ENCODE assay signal across 10 mouse cellular contexts in genomic region chr19:32325100-32325768, GRCm38 (mm10).
DNase-seq lines count a peak whose midpoint lies in the region; ATAC-seq lines count a peak whose summit lies in the region.
"Had no signal": no experiment of that assay in that cellular context is flagged by ENCODE, and none has a peak within 500 bp of the region (broad histone marks: within the 10 kb centered on the region; RNA-seq: fewer than 3 reads in every experiment).

No protein-coding gene starts in this region.

- peaks cover 75% of the 10 kb centered on the region for H3K4me1 ChIP-seq in embryonic facial prominence, embryonic 10.5 days
- peaks cover 9% of the 10 kb centered on the region; the same call in 1 of the 2 replicates for H3K4me1 ChIP-seq in midbrain, embryonic 16.5 days (ENCODE audit: control insufficient read depth, insufficient read depth, low read length)
- H3K4me1 ChIP-seq in neural tube, embryonic 15.5 days: peaks cover 24% of the 10 kb centered on the region

- no peak overlapping the region for H3K4me3 ChIP-seq in embryonic facial prominence, embryonic 10.5 days
- H3K4me3 ChIP-seq in midbrain, embryonic 16.5 days (ENCODE audit: low read depth, low read length): no peak overlapping the region
- no peak overlapping the region for H3K4me3 ChIP-seq in neural tube, embryonic 15.5 days (replicated peaks)

- no peaks in the 10 kb centered on the region for H3K36me3 ChIP-seq in embryonic facial prominence, embryonic 10.5 days (replicated peaks)
- H3K36me3 ChIP-seq in midbrain, embryonic 16.5 days (ENCODE audit: control insufficient read depth, insufficient read depth, low read length): no peaks in the 10 kb centered on the region
- H3K36me3 ChIP-seq in neural tube, embryonic 15.5 days: no peaks in the 10 kb centered on the region

- peak; percentile 26 to 37 for DNase-seq in spleen, adult 18-20 months
- no peak for DNase-seq in spleen, postnatal 4 days (ENCODE audit: low spot score in 2 of 2)
- DNase-seq in embryonic facial prominence, embryonic 10.5 days (ENCODE audit: low spot score): peak; percentile 37
- DNase-seq in kidney, adult 9 months: peak; percentile 85
- DNase-seq: right cerebral cortex, postnatal 14 days had no signal

- H3K27me3 ChIP-seq in embryonic facial prominence, embryonic 10.5 days (replicated peaks; ENCODE audit: low read depth, poor library complexity, severe bottlenecking): no peaks in the 10 kb centered on the region
- no peaks in the 10 kb centered on the region for H3K27me3 ChIP-seq in midbrain, embryonic 16.5 days (ENCODE audit: control insufficient read depth, insufficient read depth, low read depth, low read length)
- H3K27me3 ChIP-seq in neural tube, embryonic 15.5 days (replicated peaks): no peaks in the 10 kb centered on the region
- H3K27me3 ChIP-seq: Patski had no signal

- H3K4me2 ChIP-seq in midbrain, embryonic 16.5 days (ENCODE audit: low read length): no peak overlapping the region
- H3K4me2 ChIP-seq in neural tube, embryonic 15.5 days: no peak overlapping the region
- H3K4me2 ChIP-seq: liver, embryonic 11.5 days had no signal

- no peaks in the 10 kb centered on the region for H3K9me3 ChIP-seq in embryonic facial prominence, embryonic 10.5 days
- no peaks in the 10 kb centered on the region for H3K9me3 ChIP-seq in midbrain, embryonic 16.5 days (replicated peaks; ENCODE audit: control insufficient read depth, low read length, poor library complexity, severe bottlenecking)
- no peaks in the 10 kb centered on the region for H3K9me3 ChIP-seq in neural tube, embryonic 15.5 days (replicated peaks)

- 0 out of 2 replicates have a peak, but pooled peaks have one; percentile 27 for ATAC-seq in megakaryocyte progenitor cell, adult 5-6 weeks (replicated peaks; ENCODE audit: poor library complexity)
- ATAC-seq in midbrain, embryonic 16.5 days: no peak
- no peak for ATAC-seq in neural tube, embryonic 15.5 days (ENCODE audit: low FRiP score)
- ATAC-seq: Patski had no signal

- H3K27ac ChIP-seq in embryonic facial prominence, embryonic 10.5 days (replicated peaks): peak overlapping the region; percentile 44; the same call in 1 of the 2 replicates
- H3K27ac ChIP-seq in midbrain, embryonic 16.5 days (ENCODE audit: low read length): no peak overlapping the region
- H3K27ac ChIP-seq in neural tube, embryonic 15.5 days (replicated peaks): no peak overlapping the region

- 60% methylated on average over 10 of the region's 10 CpGs for WGBS in embryonic facial prominence, embryonic 10.5 days
- WGBS in midbrain, embryonic 16.5 days: 71% methylated on average over 10 of the region's 10 CpGs
- WGBS in neural tube, embryonic 15.5 days: 64% methylated on average over 10 of the region's 10 CpGs

- H3K9ac ChIP-seq in midbrain, embryonic 16.5 days (ENCODE audit: low read depth, low read length): no peak overlapping the region
- no peak overlapping the region for H3K9ac ChIP-seq in neural tube, embryonic 15.5 days (replicated peaks)

Comparison
In these comparisons a context has a peak if more than half of its experiments do, and no peak if none do; other contexts are left out.
1. DNase-seq: peak in spleen, adult 18-20 months (2 of 2), embryonic facial prominence, embryonic 10.5 days (single experiment) and kidney, adult 9 months (single experiment); none in spleen, postnatal 4 days (0 of 2).